Mouse (Mus musculus) gastrocnemius, postnatal 25 days (tissue): Measurements from ENCODE around the gene Dhcr7. TPM values are rescaled to one million over a fixed set of nuclear protein-coding genes. Genes with fewer than 3 reads are reported as not detected.
A peak's percentile ranks its signal among the peaks of the same experiment; 100 is the strongest.

Experiments
- DNase-seq: peaks from one replicate; pipeline ENCODE4 v3.0.0; 2022
- long read RNA-seq, 2 experiments: library from polyadenylated mRNA; stranded (forward); transcript quantifications; one replicate each; pipeline ENCODE4 v2.0.0; 2021
- total RNA-seq, 2 experiments: library from RNA; stranded (reverse); gene quantifications; 1 replicate in 1 of 2; 2 replicates in 1 of 2; pipeline ENCODE4 v1.2.3; 2021

Gene Dhcr7
- total RNA-seq: 1 to 10 TPM; 4.8 TPM
- long read RNA-seq, experiment 1, partial matches to known transcripts: 2 of 4 reads
- long read RNA-seq, experiment 1, other reads (novel, unspliced or antisense): 1 of 4 reads
- long read RNA-seq, experiment 2, partial matches to known transcripts: 2 of 3 reads
- long read RNA-seq, experiment 2, other reads (novel, unspliced or antisense): 1 of 3 reads

DNA sequence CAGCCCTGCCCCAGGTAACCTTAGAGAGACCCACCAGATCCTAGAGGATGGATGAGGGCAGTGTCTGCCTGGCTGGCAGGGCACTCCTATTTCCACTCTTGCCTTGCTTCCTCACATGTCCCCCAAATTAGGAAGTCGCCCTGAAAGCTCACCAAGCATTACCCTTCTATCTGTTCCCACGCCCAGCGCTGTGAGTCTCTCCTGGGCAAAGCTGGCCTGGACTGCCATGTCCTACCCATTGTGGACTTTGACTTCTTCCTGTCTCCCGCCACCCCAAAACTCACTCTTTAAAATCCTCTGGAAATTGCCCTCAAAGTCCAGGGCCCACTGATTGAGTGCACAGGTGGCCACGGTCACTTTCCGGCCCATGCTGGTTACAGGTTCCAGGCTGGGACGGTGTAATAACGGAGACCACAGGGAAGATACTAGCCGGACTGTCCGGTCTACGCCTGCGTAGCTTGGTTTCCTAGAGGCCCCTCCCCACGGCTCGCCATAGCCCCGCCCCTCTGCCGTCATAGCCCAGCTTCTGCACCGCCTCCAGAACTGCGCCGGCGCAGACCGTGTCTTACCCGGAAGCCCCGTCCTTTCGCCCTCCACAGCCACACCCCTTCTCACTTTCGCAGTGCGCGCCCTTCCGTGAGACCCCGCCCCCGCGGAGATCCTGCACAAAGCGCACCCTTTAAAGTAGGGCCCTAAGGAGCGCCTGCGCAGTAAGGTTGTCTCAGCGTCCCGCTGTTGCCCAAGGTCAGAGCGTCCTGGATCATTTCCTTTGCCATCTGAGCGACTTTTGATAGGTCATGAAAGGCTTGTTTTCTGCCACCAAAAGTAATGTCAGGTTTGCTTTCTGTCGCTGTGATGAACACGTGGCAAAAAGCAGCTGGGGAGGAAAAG is at the start of gene Dhcr7, which contains the start of gene Nadsyn1:
TSS of gene Dhcr7 (plus strand) at position 771 of the 891 bp plus-strand sequence.
TSS of gene Nadsyn1 (minus strand) at position 475 of the 891 bp plus-strand sequence.
- peak; percentile 99 for DNase-seq

DNA sequence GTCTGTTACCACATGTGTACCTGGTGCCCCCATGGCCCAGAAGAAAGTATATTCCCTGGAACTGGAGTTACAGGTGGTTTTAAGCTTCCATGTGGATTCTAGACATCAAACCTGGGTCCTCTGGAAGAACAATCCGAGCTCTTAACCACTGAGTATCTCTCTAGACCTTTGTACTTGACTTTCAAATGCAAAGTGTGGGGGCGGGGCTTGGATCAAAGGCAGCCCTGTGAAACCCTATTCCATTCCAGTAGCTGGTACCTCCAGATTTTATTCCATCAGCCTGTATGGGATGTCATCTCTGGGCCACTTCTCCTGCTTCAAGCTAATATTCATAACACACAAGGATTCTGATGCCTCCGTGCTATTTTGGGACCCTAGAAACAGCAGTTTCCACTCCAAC is 46.8 kb upstream of the Dhcr7 start:
- DNase-seq: no peak

DNA sequence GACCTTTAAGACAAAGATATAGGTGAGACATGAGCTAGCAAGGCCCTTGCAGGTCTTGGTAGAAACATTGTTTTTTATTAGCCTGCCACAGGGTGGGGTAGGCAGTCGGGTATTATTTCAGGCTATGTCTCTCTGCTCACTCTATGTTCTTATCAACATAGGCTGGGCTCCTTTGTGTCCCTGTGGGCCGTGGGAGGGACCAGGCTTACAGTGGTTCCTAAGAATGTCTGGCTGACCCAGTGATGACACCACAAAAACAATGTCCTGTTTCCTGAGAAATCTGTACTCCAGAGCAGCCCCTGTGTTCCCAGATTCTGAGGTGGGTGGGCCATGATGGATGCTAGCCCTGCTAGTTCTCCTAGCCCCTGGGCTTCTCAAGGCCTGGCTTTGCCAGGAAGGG is 45.6 kb upstream of the Dhcr7 start:
- DNase-seq: peak; percentile 37

DNA sequence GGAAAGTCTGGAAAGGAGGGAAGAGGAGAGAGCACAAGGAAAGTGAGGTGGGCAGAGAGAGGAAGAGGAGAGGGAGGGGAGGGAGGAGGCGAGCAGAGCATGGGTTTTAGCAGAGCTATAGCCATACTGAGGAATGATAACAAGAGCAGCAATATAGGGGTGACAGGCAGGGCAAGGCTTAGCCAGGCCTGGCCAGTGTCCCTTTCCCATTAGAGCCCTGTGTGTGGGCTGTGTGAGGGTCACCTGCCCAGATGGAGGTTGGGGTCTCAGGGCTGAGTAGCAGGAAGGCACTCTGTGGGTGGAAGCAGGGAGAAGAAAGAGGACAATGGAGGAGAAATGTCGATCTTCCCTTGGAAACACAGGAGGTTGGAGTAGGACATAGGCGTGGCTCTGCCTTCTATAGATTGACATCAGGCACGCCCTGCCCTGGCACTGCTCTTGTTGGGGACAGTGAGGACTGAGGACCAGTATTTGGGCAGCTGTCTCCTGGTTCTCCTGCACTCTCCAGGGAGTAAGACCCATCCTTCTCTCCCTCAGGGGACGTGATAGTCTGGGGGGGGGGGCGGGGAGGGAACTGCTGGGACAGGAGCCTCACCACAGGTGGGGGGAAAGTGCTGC is 39.5 kb upstream of the Dhcr7 start:
- DNase-seq: no peak

DNA sequence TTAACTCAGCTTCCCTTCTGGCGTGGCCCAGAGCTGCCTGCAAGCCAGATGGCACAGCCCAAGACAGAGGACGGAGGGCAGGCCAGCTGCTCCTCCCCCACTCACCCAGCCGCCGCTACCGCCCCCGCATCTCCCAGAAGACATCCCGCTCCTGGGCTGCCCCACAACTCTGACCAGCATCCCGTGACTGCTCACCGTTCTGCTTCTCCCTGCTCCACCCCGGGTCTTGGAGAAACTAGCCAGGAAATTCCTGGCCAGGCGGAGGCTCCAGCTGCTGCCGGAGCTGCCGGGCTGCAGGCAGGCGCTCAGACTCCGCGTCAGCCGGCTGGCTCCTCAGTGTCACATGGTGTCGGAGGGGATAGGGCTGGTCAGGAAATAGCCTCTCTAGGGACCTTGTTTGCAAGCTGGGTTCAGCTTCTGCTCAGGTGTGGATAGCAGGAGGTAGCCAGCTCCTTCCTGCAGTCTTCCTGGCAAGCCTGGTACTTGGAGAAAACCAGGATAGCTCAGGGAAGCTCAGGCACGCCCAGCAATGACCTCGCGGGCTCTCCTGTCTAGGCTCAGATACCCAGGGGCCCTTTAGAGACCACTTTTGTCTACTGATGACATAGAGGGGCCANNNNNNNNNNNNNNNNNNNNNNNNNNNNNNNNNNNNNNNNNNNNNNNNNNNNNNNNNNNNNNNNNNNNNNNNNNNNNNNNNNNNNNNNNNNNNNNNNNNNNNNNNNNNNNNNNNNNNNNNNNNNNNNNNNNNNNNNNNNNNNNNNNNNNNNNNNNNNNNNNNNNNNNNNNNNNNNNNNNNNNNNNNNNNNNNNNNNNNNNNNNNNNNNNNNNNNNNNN is 38.7 kb upstream of the Dhcr7 start, which contains the start of gene Mrgpre:
TSS of gene Mrgpre (minus strand) at position 505 of the 834 bp plus-strand sequence.
- DNase-seq: peak; percentile 89

DNA sequence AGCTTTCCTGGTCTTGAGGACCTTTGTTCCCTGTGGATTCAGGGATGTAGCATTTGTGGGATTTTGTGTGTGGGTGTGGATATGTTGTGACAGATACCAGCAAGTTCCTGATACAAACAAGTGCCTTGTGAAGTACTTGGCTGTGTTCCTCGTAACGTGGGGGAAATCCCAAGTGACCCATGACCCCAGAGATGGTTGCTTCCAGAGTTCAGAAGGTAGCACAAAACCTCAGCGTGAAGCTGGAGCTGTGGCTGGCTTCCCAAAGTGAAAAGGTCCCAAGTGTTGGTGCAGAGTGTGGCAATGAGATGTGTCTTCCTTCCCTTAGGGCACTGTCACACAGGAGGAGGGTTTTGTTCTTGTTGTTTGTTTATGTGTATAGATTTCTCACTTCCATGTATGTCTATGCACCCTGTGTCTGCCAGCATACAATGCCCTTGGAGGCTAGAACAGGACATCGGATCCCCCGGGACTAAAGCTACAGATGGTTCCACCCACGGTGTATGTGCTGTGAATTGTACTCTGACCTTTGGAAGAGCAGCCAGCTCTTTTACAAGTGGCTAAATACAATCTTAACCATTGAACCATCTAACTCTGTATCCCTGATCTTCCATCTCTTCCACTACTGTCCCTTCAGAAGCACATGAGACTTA is 30.5 kb upstream of the Dhcr7 start:
- DNase-seq: no peak

DNA sequence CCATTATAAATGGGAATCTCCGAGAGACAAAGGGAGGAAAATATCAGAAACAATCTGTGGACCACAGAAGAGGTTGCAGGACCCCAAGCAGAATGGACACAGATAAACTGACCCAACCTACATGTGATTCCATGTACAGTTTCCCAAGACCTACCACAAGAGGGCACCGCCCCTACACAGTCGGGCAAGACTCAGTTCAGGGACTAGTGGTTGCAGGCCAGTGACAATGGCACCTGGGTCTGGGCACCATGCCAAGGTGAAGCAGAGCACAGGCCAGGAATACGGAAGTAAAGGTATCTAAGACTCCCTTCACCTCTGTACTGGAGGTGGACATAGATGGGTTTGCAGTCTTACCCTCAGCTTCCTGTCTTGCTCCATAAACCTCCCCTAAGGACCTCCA is 29.8 kb upstream of the Dhcr7 start:
- DNase-seq: no peak

DNA sequence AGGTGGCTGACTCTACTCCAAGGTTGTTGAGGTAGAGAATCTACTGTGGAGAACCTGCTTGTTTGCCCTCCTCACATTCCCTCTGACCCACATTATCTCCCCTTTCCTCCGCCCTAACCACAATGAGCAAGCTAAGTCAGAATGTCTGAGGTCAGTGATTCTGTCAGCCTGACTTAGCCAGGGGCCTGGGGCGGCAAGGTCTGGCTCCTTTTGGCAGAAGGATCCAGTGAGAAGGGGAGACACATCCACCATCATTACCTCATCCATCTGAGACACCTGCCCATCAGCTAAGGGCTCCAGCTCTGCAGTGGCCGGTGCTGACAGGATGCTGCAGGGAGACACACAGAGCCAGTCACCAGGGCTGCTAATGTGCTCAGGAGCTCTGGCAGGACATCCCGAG is 24.2 kb upstream of the Dhcr7 start:
- no peak for DNase-seq

DNA sequence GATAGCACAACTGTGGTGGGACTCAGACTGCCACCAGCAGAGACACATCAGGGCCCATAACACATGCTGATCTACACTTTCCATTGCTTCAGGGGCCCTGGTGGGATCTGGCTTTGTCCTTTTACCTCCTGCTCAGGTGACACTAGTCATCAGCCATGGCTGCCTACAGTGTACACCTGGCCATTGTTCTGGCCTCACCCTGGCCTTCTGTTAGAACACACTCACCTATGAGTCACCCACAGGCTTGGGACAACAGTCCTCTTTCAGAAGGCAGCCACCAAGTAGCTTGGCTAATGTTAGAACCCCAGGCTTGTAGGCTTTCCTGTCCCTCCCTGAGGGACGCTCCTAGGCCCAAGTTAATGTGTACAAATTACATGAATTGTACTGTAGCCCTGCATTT is 22.2 kb upstream of the Dhcr7 start:
- no peak for DNase-seq

DNA sequence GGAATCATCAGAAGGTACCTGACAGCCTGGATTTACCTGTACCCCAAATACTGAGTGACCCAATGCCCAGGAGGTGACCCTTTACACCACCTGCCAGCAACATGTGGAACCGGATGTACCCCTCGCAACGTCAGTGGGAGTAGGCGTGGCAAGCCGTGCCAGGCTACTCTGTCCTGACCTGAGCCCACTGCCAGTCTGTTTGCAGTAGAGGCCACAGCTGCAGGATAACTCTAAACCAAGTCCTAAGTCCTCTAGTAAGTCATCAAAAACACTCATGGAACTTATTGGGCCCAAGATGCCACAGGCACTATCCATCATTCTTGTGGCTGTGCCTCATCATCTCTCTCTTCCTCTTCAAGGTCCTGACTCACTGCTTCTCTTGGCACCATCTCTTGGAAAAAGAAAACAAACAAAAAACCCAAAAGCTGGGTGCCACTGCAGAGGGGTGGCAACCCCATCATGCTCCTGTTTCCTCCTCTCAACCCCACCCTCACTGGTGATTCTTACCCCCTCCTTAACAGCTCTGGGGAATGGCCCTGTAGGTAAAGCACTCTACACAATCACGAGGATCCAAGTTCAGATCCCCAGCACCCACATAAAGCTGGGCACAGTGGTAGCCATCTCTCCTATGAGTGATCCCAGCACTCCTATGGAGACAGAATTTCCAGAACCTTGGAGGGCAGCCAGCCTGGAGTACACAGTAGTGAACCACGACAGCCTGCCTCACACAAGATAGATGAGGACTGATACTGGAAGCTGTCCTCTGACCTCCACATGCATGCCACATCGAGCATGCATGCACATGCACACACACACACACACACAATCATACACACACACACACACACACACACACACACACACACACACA is 21.5 kb upstream of the Dhcr7 start:
- no peak for DNase-seq

DNA sequence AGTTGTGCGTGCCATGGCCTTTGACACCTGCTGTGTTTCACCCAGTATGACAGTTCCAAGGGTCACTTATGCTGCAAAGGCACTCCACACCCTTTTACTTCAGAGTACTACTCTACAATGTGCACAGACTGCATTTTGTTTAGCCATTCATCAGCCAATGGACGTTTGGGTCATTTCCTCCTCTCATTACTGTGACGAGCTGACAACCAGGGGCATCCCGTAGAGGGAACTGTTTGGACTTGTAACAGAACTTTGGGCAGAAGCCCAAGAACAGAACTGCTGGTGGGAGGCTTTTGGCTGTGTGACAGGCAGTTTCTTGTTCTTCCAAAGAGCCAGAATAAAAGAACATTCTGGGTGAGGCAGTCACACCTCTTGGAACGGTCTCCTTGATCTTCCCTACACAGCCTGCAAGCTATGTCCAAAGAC is 17.7 kb upstream of the Dhcr7 start:
- DNase-seq: no peak

DNA sequence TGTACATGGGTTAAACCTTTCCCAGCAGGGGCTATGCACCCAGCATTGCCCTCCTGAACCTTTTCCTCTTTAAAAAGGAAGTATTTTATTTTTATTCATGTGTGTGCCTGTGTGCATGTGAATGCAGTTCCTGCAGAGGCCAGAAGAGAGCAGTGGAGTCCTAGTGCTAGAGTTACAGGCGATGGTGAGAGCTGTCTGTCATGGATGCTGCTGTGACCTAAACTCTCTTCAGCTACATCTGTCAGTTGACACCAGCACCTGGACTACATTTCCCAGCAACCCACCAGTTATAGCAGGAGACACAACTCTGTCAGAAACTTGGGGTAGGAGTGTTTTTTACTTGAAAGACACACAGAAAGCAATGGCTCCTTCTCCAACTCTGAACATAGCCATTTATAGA is 14.0 kb upstream of the Dhcr7 start:
- DNase-seq: no peak

DNA sequence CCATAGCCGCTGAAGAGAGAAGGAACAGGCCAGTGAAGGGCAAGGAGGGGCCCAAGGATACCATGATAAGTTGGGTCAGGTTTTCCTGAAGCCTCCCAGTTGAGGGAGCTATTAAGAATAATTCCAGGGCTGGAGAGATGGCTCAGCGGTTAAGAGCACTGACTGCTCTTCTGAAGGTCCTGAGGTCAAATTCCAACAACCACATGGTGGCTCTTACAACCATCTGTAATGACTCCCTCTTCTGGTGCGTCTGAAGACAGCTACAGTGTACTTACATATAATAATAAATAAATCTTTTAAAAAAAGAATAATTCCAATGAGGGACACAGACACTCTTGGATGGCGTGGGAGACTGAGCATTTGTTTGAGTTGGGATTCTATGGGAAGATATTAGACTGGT is 3.7 kb upstream of the Dhcr7 start:
- DNase-seq: no peak

DNA sequence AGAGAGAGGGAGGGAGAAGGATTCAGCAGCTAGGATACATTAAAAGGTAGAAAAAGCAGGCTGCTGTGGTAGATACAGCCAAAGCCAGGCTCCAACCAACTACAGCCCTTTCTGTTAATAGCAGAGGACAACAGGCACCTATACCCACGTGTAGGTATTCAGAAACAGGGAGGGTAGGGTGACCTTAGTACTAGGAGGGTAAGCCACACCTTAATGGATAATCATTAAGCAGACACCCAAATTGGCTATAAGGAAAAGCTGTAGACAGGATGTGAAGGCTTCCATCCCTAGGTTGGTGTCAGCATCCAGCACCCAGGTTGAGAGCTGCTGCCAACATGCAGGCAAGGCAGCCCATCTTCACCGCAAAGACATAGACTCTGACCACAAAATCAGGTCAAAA is 1.7 kb upstream of the Dhcr7 start:
- DNase-seq: no peak

DNA sequence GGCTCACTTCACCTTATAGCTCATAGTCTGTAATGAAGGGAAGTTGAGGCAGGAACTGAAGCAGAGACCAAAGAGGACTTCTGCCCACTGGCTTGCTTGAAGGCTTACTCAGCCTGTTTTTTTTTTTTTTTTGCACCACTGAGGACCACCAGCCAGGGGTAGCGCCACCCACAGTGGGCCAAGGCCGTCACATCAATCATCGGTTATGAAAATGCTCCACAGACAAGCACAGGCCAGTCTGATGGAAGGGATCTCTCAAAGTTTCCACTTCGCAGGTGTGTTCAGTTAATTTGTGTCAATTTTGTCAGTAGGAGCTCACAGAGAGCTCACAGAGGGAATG is 291 bp downstream of the Dhcr7 start:
- DNase-seq: no peak

DNA sequence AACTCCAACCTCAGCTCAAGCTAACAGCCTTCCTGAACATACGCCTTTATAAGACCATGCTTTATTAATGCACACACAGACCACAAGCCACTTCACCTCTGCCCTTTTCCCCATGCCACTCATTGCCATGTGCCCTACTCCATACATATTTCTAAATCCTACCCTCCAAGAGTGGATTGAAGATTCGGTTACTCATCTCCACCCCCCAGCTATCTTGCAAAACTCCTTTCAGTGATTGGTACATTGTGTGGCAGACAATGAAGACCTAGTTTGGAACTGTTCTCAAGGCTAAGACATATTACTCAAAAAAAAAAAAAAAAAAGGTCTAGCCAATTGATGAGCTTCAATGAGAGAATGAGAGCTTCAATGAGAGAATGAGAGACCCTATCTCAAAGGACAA is 4.0 kb downstream of the Dhcr7 start:
- no peak for DNase-seq

DNA sequence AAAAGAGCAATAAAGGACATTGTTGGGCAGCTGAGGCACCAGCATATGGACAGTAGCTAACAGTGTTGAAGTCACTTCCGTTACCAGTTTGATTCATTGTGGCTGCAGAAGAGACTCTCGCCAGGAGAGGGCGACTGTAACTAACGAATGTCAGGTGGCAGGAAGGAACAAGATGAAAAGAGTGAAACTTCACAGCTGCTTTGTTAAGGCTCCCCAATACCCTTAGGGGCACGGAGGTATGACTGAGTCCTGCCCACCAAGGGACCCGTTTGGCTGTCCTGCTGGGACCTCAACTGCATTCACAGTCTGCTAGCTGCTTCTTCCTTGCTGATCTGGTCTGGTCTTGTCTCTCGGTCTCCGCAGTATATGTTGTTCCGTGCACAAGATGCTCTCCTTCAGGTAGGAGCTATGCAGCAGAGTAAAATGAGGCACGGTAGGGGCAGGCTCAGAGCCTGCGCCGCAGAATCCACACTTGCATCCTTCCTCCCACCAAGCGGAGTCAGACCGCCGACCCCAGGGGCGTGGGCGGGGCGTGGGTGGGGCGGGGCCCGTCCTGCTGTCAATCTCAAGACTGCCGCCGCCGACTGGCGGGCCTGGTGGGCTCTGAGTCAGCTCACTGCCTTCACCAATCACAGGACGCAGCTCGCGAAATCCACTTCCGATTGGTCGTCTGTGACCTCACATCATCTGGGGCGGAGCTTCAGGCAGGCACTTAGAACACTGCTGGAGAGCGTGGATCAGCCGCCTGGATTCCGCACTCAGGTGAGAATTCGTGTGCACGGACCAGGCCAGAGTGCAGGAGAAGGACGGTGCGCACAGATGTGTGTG is 6.8 kb downstream of the Dhcr7 start:
- peak; percentile 96 for DNase-seq

DNA sequence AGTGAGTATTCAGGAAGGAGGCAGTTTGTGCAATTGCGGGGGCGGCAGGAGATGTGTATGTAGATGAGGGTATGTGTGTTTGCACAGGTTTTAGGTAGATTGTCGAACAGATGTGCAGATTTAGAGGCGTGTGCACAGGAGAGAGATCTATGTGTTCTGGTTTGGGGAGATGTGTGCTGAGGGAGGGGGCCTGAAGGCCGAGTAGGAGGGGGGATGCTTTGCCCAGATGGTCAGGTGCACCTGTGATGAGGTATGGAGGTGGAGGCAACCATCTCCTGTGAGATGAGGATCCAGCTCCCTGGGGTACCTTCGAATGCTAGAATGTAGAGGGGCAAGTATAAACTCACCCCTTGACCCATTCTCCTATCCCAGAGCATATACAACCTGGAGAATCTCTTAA is 7.5 kb downstream of the Dhcr7 start:
- DNase-seq: no peak

DNA sequence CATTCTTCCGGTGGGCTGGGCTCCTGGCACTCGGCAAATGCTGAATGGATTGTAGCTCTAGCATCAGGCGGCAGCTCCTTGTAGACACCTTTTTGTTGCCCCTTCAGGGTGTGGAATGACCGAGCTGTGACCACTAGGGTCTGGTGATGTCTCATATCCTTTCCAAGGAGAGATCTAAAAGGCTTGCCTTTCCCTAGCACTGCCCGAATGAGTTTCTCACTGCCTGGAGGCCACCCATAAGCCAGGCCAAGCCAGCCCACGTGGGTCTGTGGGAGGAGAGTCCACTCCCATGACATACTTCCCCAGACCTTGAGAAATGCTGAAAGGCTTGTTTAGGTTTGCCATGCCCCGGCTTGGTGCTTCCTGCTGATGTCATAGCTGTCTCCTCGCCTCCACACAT is 9.3 kb downstream of the Dhcr7 start:
- no peak for DNase-seq

DNA sequence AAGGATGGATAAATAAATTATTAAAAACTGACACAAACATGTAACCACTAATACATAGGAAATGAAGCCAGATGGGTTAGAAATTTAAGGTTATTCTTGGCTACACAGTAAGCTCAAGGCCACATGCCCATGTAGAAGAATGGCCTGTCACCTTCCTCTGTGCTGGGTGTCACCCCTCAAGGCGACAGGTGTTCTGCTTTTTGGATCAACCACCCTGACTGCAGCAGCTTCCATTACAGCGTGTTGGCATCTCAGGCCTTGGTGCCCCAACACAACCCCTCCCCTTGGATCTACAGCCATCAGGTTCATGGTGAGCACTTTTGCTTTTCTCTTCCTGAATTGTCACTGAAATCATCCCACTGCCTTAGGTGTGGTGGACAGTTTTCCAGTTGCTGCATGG is 9.7 kb downstream of the Dhcr7 start:
- no peak for DNase-seq
